Mouse (Mus musculus) neutrophil, adult 5-6 weeks (primary cell): ENCODE data around the gene Rps9. TPM values are rescaled to one million over a fixed set of nuclear protein-coding genes. Genes with fewer than 3 reads are reported as not detected.

ENCODE experiments used
- total RNA-seq: library from RNA; stranded (forward); fragments of 200-1000 nt; gene quantifications from 2 replicates; pipeline ENCODE4 v1.2.3, GENCODE M21; 2017

Rps9 gene
- total RNA-seq, 1 experiment from 2014 or later: 1,508 TPM

Other genes with a start within 250 kb of the Rps9 start
- gene Tarm1, start 201.4 kb upstream of the Rps9 start, total RNA-seq: 50.3 and 60.8 TPM in 2 replicates
- gene Oscar, start 87.8 kb upstream of the Rps9 start, total RNA-seq: not detected in 2 replicates
- gene Ndufa3, start 86.6 kb upstream of the Rps9 start, total RNA-seq: 171 TPM in 2 replicates
- 28.5 and 53.9 TPM in 2 replicates for gene Tfpt, start 74.1 kb upstream of the Rps9 start, total RNA-seq
- 34.4 and 49.0 TPM in 2 replicates for gene Prpf31, start 74.0 kb upstream of the Rps9 start, total RNA-seq
- 55.9 TPM in 2 replicates for gene Cnot3, start 58.7 kb upstream of the Rps9 start, total RNA-seq
- 11.9 and 12.8 TPM in 2 replicates for gene Leng1, start 38.2 kb upstream of the Rps9 start, total RNA-seq
- 51.9 and 60.2 TPM in 2 replicates for gene Tmc4, start 26.4 kb upstream of the Rps9 start, total RNA-seq
- gene Tsen34, start 11.1 kb upstream of the Rps9 start, total RNA-seq: 26.4 and 26.5 TPM in 2 replicates
- gene Mboat7, start 10.5 kb upstream of the Rps9 start, total RNA-seq: 87.5 and 100 TPM in 2 replicates
- gene Pirb, start 16.4 kb downstream of the Rps9 start, total RNA-seq: 406 and 418 TPM in 2 replicates
- gene Gm15448, start 121.7 kb downstream of the Rps9 start, total RNA-seq: 36.3 and 41.7 TPM in 2 replicates
- gene Pira2, start 141.1 kb downstream of the Rps9 start, total RNA-seq: 85.7 and 94.4 TPM in 2 replicates
- 94.9 and 100 TPM in 2 replicates for gene Gm14548, start 194.1 kb downstream of the Rps9 start, total RNA-seq
- gene Lilra6, start 211.5 kb downstream of the Rps9 start, total RNA-seq: 145 and 154 TPM in 2 replicates